Mouse (Mus musculus) liver, embryonic 14.5 days (tissue): Measurements from ENCODE around the gene L1cam.

Experiments used
- CTCF ChIP-seq: IDR thresholded peaks from 2 replicates; pipeline ENCODE4 v1.5.1; 2016; ENCODE audit warnings: antibody characterized with exemption, low read depth, control low read depth
- EP300 ChIP-seq: IDR thresholded peaks from 2 replicates; pipeline ENCODE4 v1.6.1; 2016; ENCODE audit warnings: antibody characterized with exemption, low read depth

- no peak for TF ChIP-seq CTCF
- TF ChIP-seq EP300 = no peak
These were observed 3.1 kb downstream of the L1cam start for GRCm38 (mm10) chrX:73892833-73893232.
